Mouse (Mus musculus) c-Kit-positive CD71-negative TER-119-negative erythroid progenitor cells, embryonic 14.5 days (primary cell): ENCODE measurements around the gene Sema6c.

ENCODE experiments used
- DNase-seq: peaks from one replicate; pipeline ENCODE4 v3.0.0-alpha.2; 2013; ENCODE audit warnings: low read depth

Gene Sema6c

DNA sequence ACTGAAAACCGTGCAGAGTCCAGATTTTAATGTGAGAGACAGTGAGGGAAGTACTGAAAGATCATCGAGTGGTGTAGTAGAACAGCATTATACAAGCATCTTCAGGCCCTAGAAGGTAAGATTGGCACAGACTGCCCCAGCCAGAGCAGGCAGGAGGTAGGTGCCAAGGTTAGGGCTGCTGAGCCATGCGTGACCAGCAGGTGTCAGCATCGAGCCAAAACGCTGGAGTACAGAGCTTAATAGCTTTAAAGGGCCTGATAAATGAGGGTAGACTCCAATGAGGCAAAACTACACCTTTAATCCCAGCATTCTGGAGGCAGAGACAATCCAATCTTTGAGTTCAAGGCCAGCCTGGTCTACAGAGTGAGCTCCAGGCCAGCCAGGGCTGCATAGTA is 17.6 kb upstream of the Sema6c start:
- peak; percentile 85 for DNase-seq

DNA sequence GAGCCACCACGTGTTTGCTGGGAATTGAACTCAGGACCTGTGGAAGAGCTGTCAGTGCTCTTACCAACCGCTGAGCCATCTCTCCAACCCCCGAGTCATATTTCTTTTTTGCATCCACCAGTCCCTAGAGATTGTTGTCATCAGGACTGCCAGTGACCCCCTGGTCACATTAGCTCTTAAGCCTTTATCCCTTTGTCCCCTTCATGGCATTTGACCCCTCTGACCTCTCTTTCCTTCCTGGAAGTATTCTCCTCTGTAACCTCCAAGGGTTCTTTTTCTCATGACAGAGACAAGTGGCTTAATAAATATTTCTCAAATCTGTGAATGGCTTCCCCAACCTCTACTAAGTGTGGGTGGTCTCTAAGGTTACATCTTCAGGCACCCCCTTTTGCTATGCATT is 12.3 kb upstream of the Sema6c start:
- DNase-seq, result no peak

DNA sequence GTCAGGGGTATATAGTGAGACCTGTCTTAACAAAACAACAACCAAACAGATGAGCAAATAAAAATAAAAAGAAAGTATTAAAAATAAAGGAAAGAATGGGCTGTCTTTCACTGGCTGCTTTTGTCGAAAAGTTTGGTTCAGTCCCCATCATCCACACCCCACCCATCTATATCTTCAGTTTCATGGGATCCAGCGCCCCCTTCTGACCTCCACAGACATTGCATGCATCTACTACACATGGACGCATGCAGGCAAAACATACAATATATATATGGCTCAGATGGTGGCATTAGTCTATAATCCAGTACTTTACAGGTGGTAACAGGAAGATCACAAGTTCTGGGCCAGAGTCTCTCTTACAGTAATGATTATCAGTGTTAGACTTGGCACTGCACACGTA is 6.4 kb upstream of the Sema6c start:
- DNase-seq, result peak; percentile 66

DNA sequence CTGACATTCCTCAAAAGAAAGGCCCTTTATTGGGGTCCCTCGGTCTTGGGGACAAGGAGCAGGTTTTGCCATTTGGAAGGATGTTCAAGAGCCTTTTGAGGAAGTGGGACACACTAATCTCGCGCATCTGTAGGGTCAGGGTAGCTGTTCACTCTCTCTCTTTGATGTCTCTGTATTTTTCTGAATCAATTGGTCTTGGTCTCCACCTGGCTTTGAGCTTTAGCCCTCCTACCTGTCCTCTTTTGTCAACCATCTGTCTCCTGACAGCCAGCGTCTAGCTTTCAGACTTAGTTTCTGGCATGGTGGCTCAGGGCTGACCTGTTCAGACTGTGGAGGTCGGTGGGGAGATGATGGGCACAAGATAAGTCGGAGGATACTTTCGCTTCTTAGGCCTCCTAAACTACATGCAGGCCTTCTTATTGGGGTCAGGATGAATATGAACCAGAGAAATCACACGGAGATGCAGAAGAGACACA is 708 bp upstream of the Sema6c start:
- DNase-seq, result no peak

DNA sequence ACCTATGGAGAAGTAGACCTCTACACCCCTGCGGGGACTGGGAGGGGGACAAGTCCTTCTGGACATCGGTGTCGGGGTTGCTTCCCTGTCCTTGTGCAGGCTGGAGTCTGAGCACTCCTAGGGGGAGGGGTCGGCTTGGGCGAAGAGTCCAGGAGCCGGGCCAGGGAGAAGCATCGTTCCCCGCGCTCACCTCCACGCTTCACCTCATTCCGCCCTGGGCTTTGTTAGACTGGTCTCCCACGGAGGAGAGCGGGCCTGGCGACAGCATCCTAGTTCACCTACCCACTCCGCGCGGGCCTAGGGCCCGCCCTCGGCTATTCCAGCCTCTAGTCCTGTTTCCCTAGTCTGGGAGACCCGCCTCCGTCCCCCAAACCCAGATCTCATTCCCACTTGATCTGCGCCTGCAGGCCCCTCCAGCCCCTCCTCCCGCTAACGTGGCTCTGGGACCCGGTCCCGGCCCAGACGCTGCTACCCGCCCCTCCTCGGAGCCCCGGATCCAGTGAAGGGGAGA is 839 bp downstream of the Sema6c start:
- DNase-seq, result no peak

DNA sequence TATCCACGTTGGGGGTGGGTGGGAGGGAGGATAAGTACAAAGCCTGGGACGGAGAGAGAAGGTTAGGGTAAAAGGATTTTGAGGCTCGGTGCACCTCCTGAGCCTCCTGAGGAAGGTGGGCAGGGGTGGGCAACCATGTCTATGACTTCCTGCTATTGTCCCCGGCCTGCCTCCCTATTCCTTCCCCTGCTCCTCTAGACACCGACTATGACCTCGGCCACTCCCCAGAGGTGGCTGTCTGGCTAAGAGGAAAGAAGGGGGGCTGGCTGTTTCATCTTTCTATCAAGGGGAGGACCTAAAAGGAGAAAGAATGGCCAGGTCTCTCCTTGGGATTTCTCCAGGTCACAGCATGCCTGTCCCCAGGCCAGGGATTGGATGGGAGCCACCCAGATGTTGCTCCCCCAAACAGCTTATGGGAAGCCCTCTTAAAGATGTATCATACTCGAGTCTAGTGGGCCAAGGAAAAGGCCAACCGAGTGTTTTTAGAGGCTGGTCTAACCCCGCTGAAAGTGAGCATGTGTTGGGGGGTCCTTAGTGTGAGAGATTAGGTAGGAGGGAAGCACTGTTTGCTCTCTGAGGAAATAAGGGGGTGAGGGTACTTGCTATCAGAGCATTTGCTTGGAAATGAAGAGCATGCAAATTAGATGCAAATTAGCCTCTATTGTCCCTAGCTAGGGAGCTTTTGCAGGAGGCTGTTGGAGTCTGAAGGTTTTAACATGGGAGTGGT is 1.5 kb downstream of the Sema6c start:
- no peak for DNase-seq

DNA sequence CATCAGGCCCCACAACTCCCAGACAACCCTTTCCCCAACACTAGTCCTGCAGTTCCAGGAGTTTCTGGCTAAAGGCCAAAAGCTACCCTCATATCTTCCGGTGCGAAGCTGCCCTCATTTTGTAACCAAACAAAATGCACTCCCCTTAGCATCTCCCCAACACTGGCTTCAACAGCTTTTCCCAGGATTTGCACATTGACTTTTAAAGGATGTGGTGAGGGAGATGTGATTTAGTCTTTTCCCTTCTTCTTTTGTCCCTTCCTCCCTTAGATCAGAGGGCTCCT is 2.0 kb downstream of the Sema6c start:
- DNase-seq, result no peak

DNA sequence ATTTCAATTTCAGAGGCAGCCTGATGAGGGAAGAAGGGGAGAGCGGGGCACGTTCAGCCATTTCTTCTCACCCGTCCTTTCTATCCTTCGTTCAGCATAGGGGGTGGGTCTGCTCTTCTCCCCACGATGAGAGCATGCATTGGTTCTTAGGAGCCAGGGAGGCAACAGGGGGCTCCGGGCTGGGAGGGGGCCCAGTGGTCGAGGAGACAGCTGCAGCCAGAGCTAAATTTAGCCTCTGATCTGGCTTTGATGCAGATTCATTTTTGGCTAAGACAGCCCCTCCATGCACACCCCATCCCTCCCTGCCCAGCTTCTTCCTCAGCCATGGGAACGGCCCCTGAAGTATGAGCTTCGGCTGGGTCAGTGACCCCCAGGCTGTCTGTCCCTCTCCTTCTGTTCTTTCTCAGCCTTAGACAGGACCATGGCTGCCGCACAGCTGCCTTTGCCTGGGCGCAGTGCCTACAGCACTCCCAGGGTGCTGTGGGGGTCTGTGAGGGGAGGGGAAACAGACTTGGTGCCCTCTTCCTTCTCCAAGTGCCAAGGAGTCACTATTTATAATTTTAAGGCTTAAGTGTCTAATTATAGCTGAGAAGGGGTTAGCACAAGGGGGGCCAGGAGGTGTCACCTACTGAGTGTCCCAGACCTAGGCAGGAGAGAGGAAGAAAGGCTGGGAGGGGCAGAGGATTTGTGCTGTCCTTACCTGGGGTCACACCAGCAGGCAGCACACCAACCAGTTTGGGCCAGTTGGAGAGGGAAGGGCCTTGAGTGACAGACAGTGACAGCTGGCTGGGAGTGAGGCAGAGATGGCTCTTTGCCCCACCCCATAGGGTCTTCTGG is 3.4 kb downstream of the Sema6c start:
- DNase-seq, result no peak

DNA sequence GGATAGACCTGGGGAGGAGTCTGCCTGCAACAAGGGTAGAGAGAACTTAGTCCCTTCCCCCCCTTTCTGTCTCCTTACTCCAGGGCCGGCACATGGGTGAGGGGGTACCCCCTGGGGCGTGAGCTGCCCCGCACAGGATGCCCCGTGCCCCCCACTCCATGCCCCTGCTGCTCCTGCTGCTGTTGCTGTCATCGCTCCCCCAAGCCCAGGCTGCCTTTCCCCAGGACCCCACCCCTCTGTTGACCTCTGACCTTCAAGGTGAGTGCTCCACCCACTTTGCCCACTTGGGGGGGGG is 3.9 kb downstream of the Sema6c start:
- DNase-seq, result no peak

DNA sequence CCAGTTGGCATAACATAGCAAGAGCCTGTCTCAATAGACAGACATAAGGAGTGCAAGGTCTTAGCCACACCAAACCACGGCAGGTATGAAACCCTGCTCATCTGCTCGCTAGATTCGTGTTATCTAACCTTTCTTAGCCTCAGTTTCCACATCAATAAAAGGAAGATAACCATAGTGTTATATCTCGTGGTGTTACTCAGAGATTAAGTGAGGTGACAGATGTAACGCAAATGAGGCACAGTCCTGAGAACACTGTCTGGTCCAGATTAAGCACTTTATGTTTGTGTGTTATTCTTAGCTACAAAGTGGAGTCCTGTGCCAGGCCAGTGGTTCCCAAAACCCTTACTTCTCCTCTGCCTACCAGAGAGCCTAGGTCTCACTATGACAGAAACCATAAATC is 4.6 kb downstream of the Sema6c start:
- no peak for DNase-seq

DNA sequence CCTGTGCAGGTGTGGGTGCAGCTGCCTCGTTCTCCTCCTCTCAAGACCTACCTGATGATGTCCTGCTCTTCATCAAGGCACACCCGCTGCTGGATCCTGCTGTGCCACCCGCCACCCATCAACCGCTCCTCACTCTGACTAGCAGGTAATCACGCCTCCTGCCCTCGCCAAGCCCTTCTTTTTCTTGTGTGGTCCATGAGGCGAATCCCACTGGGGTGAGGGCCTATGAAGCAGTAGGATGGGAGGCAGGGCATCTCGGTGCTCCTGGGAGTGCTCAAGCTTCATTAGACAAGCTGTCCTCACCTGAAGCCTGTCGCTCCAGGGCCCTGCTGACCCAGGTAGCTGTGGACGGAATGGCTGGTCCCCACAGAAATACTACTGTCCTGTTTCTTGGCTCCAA is 9.7 kb downstream of the Sema6c start:
- DNase-seq, result no peak

DNA sequence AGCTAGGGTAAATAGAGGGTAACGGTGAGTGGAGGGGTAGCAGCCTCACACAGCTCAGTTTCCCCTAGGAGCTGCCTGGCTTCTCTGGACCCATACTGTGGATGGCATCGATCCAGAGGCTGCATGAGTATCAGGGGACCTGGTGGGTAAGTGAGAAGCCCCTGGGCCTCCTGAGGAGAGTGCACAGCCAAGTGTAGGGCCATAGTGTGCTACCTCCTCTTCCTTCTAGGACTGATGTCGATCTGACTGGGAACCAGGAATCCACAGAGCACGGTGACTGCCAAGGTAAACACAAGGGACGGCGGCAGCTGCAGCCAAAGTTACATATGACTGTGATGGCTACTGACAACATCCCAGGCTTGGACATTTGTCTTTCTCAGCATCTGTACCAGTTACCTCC is 10.8 kb downstream of the Sema6c start:
- no peak for DNase-seq

DNA sequence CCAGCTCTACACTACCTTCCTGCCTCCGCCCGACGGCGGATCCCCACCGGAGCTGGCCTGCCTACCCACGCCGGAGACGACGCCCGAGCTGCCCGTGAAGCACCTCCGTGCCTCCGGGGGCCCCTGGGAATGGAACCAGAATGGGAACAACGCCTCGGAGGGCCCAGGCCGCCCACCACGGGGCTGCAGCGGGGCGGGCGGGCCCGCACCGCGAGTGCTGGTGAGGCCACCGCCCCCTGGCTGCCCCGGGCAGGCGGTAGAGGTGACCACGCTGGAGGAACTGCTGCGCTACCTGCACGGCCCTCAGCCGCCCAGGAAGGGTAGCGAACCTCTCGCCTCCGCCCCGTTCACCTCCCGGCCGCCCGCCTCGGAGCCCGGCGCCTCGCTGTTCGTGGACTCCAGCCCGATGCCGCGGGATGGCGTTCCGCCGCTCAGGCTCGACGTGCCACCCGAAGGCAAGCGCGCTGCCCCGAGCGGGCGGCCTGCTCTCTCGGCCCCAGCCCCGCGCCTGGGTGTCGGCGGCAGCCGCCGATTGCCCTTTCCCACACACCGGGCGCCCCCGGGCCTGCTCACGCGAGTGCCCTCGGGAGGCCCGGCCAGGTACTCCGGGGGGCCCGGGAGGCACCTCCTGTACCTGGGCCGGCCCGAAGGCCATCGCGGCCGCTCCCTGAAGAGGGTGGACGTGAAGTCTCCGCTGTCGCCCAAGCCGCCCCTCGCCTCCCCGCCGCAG is 12.4 kb downstream of the Sema6c start:
- DNase-seq, result no peak

DNA sequence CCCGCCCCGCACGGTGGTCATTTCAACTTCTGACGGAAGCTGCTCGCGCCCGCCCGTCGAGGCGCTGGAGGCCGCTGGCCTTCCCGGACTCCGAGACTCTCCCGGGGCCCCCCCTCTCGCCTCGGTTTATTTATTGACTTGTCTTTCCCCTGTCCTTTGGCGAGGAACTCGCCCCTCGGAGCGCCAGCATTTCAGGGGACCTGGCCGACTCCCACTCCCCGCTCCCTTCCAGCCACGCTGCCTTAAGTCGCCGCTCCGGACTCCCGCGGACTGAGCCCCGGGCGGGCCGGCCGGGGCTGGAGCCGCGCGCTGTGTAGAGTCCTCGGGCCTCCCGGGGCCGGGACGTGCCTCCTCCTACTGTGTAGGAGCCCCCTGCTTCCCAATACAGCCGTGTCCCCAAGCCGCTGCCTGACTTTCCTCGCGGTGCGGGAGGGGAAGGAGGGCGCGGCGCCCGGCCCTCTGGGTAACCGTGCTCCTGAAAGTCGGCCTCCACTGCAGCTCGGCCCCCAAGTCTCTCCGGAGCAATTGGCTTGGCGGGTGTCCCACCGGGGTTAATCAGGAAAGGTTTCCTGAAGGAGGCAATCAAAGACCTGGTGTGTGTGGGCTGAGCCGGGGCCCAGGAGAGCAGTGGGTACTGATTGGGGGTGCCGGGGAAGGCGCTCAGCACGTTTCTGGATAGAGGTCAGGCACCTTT is 13.1 kb downstream of the Sema6c start:
- no peak for DNase-seq

DNA sequence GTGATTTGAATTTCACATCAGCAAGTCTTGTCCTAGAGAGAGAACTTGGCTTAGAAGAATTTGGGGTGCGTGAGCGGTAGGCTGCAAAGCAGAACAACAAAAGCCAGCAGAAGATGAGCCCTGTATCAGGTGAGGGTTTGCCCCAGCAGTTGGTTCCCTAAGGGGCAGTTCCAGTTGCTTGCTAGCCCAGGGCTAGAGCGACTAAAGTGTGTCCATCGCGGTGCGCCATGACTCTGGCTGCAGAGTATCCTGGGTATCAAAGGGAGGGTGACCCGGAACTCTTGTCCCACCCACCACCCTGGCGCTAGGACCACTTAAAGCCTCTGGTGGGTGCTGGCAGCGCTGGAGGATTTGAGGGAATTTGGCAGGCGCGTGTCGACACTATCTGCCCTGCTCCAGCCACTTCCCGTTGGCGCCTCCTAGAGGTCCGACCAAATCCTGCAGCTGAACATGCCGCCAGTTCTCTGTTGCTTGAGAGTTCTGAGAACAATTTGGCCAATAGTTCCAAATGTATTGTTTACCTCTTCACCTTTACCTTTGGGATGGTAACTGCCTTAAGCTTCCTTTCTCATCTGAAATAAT is 13.8 kb downstream of the Sema6c start:
- peak; percentile 83 for DNase-seq

DNA sequence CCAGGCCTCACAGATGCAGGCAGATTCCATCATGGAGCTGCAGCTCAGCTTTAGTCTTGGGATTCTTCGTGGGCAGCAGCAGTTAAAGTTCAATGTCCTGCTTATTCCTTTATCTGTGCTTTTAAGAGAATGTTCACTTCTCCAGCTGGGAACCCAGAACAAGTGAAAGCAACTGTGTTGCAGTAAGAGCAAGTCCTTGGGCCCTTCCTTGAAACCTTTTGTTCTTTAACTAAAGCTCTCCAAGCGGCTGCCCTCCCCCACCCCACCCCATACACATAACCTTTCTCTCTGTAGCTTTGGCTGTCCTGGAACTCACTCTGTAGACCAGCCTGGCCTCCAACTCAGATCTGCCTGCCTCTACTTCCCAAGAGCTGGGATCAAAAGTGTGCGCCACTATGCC is 16.2 kb downstream of the Sema6c start:
- DNase-seq, result no peak

DNA sequence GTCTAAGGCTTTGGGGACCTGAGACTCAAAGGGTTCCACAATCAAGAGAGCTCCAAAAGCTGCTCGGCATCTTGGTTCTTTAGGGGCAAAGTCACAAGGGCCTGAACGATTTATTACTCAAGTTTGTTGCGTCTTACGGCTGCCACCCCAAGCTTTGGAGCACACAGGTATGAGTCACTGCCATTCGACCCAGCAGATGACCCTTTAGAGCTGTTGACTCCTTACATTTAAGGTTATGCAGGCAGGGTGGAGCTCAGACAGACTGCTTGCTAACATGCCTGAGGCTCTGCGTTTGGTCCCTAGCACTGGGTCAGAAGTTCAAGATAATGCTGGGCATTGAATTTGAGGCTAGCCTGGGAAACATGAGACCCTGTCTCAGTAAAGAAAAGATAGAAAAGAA is 17.3 kb downstream of the Sema6c start:
- no peak for DNase-seq

DNA sequence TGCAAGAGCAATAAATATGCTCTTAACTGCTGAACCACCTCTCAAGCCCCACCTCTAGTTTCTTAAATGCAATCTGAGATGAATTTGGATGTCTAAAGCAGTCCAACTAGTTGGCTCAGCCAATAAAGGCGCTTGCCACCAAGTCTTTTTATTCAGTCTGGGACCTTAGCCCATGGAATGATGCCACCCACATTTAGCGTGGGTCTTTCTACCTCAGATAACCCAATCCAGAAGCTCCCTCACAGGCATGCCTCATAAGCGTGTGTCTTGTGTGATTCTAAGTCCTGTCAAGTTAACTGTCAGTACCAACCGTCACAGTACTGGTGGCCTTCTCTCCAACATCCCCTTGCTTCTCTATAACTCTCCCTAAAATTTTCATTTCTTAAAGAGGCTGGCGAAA is 18.7 kb downstream of the Sema6c start:
- DNase-seq, result no peak

DNA sequence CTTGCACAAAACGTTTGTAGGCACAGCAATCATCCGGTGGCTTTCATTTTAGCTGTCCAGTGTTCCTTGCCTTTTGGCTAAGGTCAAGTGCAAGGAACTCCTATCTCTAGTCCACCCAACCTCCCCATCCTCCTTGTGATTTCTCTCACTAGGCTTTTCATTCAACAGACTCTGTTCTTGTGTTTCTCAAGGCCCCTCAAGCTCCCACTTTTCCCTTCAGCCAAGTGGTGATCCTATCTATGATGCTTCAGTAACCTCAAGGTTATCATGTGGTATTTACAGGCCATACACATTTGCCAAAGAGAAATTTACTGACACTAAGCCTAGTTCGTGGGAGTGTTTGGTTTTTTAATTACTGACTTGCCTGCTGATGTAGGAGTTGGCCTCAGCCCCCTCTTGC is 19.6 kb downstream of the Sema6c start:
- no peak for DNase-seq

DNA sequence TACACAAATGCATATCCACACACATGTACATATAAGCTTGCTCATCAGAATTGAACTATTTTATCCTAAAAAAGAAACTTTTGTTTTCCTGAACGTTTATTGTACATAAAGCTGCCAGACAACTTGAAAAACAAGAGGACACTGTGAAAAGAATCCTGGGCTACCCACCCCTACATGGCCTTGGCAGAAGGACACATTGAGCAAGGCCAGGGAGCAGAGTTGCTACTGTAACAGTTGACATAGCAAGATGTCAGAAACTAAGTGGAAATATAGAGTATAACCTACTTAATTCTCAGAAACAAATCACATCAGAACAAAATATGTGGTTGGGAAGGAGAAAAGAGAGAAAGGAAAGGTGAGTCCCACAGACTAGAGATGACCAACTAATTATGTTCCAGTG is 21.6 kb downstream of the Sema6c start:
- DNase-seq, result no peak

DNA sequence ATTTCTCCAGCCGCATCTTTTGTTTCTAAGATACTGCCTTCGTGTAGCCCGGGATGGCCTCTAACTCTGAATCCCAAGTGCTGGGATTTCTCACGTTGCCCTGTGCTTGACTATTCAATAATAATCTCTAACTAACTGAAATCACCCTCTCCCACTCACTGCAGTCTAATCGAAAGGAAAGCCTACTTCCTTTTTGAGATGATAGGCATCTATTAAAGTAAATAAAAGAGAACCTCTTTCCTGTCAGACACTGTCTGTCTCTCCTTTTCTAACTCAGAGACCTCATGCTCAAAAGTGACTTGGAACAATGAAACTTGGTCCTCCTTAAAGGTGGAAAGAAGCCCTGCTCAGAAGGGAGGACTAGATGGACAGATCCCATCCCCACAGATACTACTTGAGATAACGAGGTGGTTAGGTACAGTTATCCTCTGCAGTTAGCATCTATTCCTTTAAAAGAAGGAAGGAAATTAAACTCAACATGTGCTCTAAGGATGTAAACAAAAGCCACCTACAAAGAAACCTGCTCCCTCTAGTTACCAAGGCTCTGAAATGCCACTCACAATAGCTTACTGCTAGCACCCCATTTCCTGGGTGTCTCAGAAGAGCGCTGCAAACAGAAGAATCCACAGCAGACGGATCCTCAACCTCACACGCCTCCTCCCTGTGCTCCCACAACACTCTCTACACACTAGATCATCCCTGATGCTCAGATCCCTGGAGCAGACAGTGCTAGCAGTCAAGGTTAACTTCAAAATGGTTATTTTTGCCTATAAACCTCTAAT is 24.7 kb downstream of the Sema6c start:
- no peak for DNase-seq
